In genomic region chr6:113743111-113743510, GRCm38 (mm10) we compare ENCODE assay signal across 26 mouse cellular contexts. TPM values are rescaled to one million over a fixed set of nuclear protein-coding genes. Genes with fewer than 3 reads are reported as not detected.
DNase-seq lines count a peak whose midpoint lies in the region; ATAC-seq and TF ChIP-seq lines count a peak whose summit lies in the region.
"Had no signal": no experiment of that assay in that cellular context is flagged by ENCODE, and none has a peak within 500 bp of the region (broad histone marks: within the 10 kb centered on the region; RNA-seq: fewer than 3 reads in every experiment).

No protein-coding gene starts in this region.

- no peak overlapping the region for H3K9ac ChIP-seq in forebrain, postnatal 0 days
- H3K9ac ChIP-seq: embryonic facial prominence, embryonic 12.5 days; forebrain, embryonic 13.5 days; forebrain, embryonic 15.5 days had no signal

- no peak overlapping the region for H3K4me2 ChIP-seq in forebrain, postnatal 0 days (ENCODE audit: low read depth)
- H3K4me2 ChIP-seq: embryonic facial prominence, embryonic 12.5 days; forebrain, embryonic 13.5 days; forebrain, embryonic 15.5 days had no signal

- no peak overlapping the region for H3K4me3 ChIP-seq in left cerebral cortex, adult 2 months
- H3K4me3 ChIP-seq in forebrain, postnatal 0 days (ENCODE audit: low read depth, low read length) = no peak overlapping the region
- H3K4me3 ChIP-seq: embryonic facial prominence, embryonic 10.5 days; embryonic facial prominence, embryonic 12.5 days; forebrain, embryonic 13.5 days; forebrain, embryonic 15.5 days had no signal

- no peaks in the 10 kb centered on the region for H3K9me3 ChIP-seq in forebrain, postnatal 0 days (ENCODE audit: low read length)
- H3K9me3 ChIP-seq: embryonic facial prominence, embryonic 10.5 days; embryonic facial prominence, embryonic 12.5 days; forebrain, embryonic 13.5 days; forebrain, embryonic 15.5 days; G1E had no signal

- intact Hi-C loops in left cerebral cortex, adult 2 months (cut with DNase I) = no loop called here
- intact Hi-C loops in left cerebral cortex, postnatal 4 days (cut with DNase I) = no loop called here

- H3K27me3 ChIP-seq in forebrain, postnatal 0 days (ENCODE audit: insufficient read depth, low read length) = no peaks in the 10 kb centered on the region
- H3K27me3 ChIP-seq: forebrain, embryonic 15.5 days had no signal

- 53% methylated on average over 1 of the region's 1 CpGs for WGBS in forebrain, postnatal 0 days

- no peak for TF ChIP-seq CTCF in left cerebral cortex, adult 2 months (IDR thresholded peaks at IDR 0.05)
- TF ChIP-seq CTCF in forebrain, postnatal 0 days (IDR thresholded peaks at IDR 0.05; ENCODE audit: low read depth) = no peak

- ATAC-seq in frontal cortex, adult (ENCODE audit: low TSS enrichment) = peak; percentile 48
- no peak for ATAC-seq in forebrain, postnatal 0 days
- ATAC-seq: activated CD4-positive, CD25-positive, alpha-beta regulatory T cell, adult 4 months; CD4-positive, CD25-positive, alpha-beta regulatory T cell, adult 4 months; forebrain, embryonic 13.5 days; forebrain, embryonic 15.5 days; Patski had no signal

- DNase-seq in frontal cortex, postnatal 14 days (ENCODE audit: low spot score in 2 of 2) = no peak
- DNase-seq in left cerebral cortex, adult 2 months (ENCODE audit: extremely low spot score in 1 of 2, low spot score in 2 of 2) = no peak
- DNase-seq in left cerebral cortex, postnatal 4 days = no peak
- DNase-seq in forebrain, postnatal 0 days = no peak
- DNase-seq: adrenal gland, adult 8-10 months; adrenal gland, postnatal 14 days; adrenal gland, postnatal 36 days; B cell, adult 2 months; cerebellum, adult 11 months; cerebellum, adult 18-20 months; cerebellum, adult 8-10 months; cerebellum, adult 9-11 months; cerebellum, postnatal 14 days; cerebellum, postnatal 36 days had no signal

- H3K27ac ChIP-seq in left cerebral cortex, adult 2 months = peak overlapping the region; percentile 58
- no peak overlapping the region for H3K27ac ChIP-seq in forebrain, postnatal 0 days (ENCODE audit: low read depth, low read length)
- H3K27ac ChIP-seq: embryonic facial prominence, embryonic 10.5 days; embryonic facial prominence, embryonic 12.5 days; forebrain, embryonic 13.5 days; forebrain, embryonic 15.5 days had no signal

- peaks cover 11% of the 10 kb centered on the region for H3K4me1 ChIP-seq in forebrain, postnatal 0 days (ENCODE audit: insufficient read depth)

- peaks cover 11% of the 10 kb centered on the region for H3K36me3 ChIP-seq in forebrain, postnatal 0 days (ENCODE audit: insufficient read depth)
- H3K36me3 ChIP-seq: forebrain, embryonic 15.5 days had no signal

RNA-seq across cellular contexts. Expression of gene Sec13, which starts 2.6 kb away (rescaled TPM):
- total RNA-seq in left cerebral cortex, adult 2 months (2021) = 10 to 100 TPM; 67.5 to 67.8 TPM
- total RNA-seq in left cerebral cortex, postnatal 4 days (2021) = 100 to 1,000 TPM; 100 to 104 TPM
- 167 and 189 TPM in 2 replicates for total RNA-seq in forebrain, postnatal 0 days (2014; rRNA removed)
- polyA plus RNA-seq in forebrain, postnatal 0 days (2015; fragmentation: Nextera tagmentation; extraction: Ambion mirVana) = 183 and 194 TPM in 2 replicates

RNA-seq across cellular contexts. Expression of gene Ghrl, which starts 23.4 kb away (rescaled TPM):
- total RNA-seq in left cerebral cortex, adult 2 months (2021) = under 1 TPM in 1 of 2 experiments, not detected in 1; 0.98 TPM
- not detected for total RNA-seq in left cerebral cortex, postnatal 4 days (2021)
- not detected in 2 replicates for total RNA-seq in forebrain, postnatal 0 days (2014; rRNA removed)
- 0.61 TPM in 1 of 2 replicates, not detected in the other for polyA plus RNA-seq in forebrain, postnatal 0 days (2015; fragmentation: Nextera tagmentation; extraction: Ambion mirVana)
- total RNA-seq: adrenal gland, adult 18-20 months; adrenal gland, postnatal 14 days; adrenal gland, postnatal 36 days; CH12.LX; common myeloid progenitor, adult 5-6 weeks; G1E had no signal
- polyA plus RNA-seq: activated CD4-positive, CD25-positive, alpha-beta regulatory T cell, adult 4 months; CD4-positive, CD25-positive, alpha-beta regulatory T cell, adult 4 months; embryonic facial prominence, embryonic 10.5 days; embryonic facial prominence, embryonic 12.5 days; G1E had no signal

RNA-seq across cellular contexts. Expression of gene Tatdn2, which starts 46.3 kb away (rescaled TPM):
- total RNA-seq in left cerebral cortex, adult 2 months (2021) = 10 to 100 TPM; 71.4 to 72.8 TPM
- 10 to 100 TPM; 95.0 to 98.1 TPM for total RNA-seq in left cerebral cortex, postnatal 4 days (2021)
- total RNA-seq in forebrain, postnatal 0 days (2014; rRNA removed) = 67.0 and 69.2 TPM in 2 replicates
- 1.4 and 1.7 TPM in 2 replicates for polyA plus RNA-seq in forebrain, postnatal 0 days (2015; fragmentation: Nextera tagmentation; extraction: Ambion mirVana)
